ENCODE assay signal across 19 mouse cellular contexts in genomic region chr15:10724857-10725256, GRCm38 (mm10).
"Had no signal": no experiment of that assay in that cellular context is flagged by ENCODE, and none has a peak within 500 bp of the region (broad histone marks: within the 10 kb centered on the region; RNA-seq: fewer than 3 reads in every experiment).

No protein-coding gene starts in this region.

- DNase-seq: lung, adult 18-20 months; lung, embryonic 14.5 days; lung, postnatal 10 days; lung, postnatal 4 days; midbrain, embryonic 14.5 days; retina, postnatal 1 day; right cerebral cortex, adult 18-20 months; right cerebral cortex, postnatal 25 days; right cerebral cortex, postnatal 4 days; spleen, adult 18-20 months; thymus, adult 18-20 months; thymus, postnatal 14 days; thymus, postnatal 36 days had no signal

- H3K9ac ChIP-seq: lung, embryonic 14.5 days; midbrain, embryonic 12.5 days; neural tube, embryonic 13.5 days; neural tube, embryonic 15.5 days had no signal

- H3K27ac ChIP-seq: midbrain, embryonic 10.5 days; midbrain, embryonic 12.5 days; neural tube, embryonic 13.5 days; neural tube, embryonic 15.5 days had no signal

- H3K9me3 ChIP-seq: midbrain, embryonic 12.5 days; neural tube, embryonic 13.5 days; neural tube, embryonic 15.5 days had no signal

- H3K4me3 ChIP-seq: midbrain, embryonic 10.5 days; midbrain, embryonic 12.5 days; myocyte; neural tube, embryonic 13.5 days; neural tube, embryonic 15.5 days had no signal

- H3K36me3 ChIP-seq: midbrain, embryonic 10.5 days; midbrain, embryonic 12.5 days; neural tube, embryonic 13.5 days; neural tube, embryonic 15.5 days had no signal

- H3K4me2 ChIP-seq: lung, embryonic 14.5 days; midbrain, embryonic 12.5 days; neural tube, embryonic 13.5 days; neural tube, embryonic 15.5 days had no signal

- H3K27me3 ChIP-seq: midbrain, embryonic 12.5 days; neural tube, embryonic 13.5 days; neural tube, embryonic 15.5 days had no signal

- ATAC-seq: midbrain, embryonic 16.5 days had no signal
